Mouse (Mus musculus) liver, embryonic 12.5 days (tissue): Measurements from ENCODE around the gene Rab22a. TPM values are rescaled to one million over a fixed set of nuclear protein-coding genes. Genes with fewer than 3 reads are reported as not detected.

Experiments used
- ATAC-seq: fragments of 200-750 bp; cut with Nextera tagmentation; 2 replicates; pipeline ENCODE4 v1.8.0; 2017; ENCODE audit warnings: moderate number of reproducible peaks, mild to moderate bottlenecking, moderate library complexity
- H3K27ac ChIP-seq: fragments of 300-500 bp; sonication (generic); 2 replicates; pipeline ENCODE4 v1.5.1; 2016; ENCODE audit warnings: mild to moderate bottlenecking
- H3K27me3 ChIP-seq: fragments of 300-500 bp; sonication (generic); replicated peaks from 2 replicates; pipeline ENCODE4 v1.6.1; 2016; ENCODE audit warnings: mild to moderate bottlenecking, moderate library complexity
- H3K36me3 ChIP-seq: fragments of 300-500 bp; sonication (generic); 2 replicates; pipeline ENCODE4 v1.6.1; 2016; ENCODE audit warnings: mild to moderate bottlenecking, moderate library complexity
- H3K4me1 ChIP-seq: fragments of 300-500 bp; sonication (generic); 2 replicates; pipeline ENCODE4 v1.6.1; 2016
- H3K4me2 ChIP-seq: fragments of 300-500 bp; sonication (generic); 2 replicates; pipeline ENCODE4 v1.6.1; 2016; ENCODE audit warnings: mild to moderate bottlenecking, moderate library complexity
- H3K4me3 ChIP-seq: fragments of 300-500 bp; sonication (generic); 2 replicates; pipeline ENCODE4 v1.5.1; 2016; ENCODE audit warnings: mild to moderate bottlenecking, moderate library complexity
- H3K9ac ChIP-seq: fragments of 300-500 bp; sonication (generic); 2 replicates; pipeline ENCODE4 v1.6.1; 2016; ENCODE audit warnings: mild to moderate bottlenecking, moderate library complexity
- H3K9me3 ChIP-seq: fragments of 300-500 bp; sonication (generic); replicated peaks from 2 replicates; pipeline ENCODE4 v1.6.1; 2016; ENCODE audit warnings: mild to moderate bottlenecking, moderate library complexity
- WGBS: fragments of 180-500 bp; shearing (Covaris S2); methylation state at CpG from one replicate; pipeline ENCODE4 v1.1.7; 2016; ENCODE audit not compliant: insufficient replicate concordance; 5-methylcytosine and 5-hydroxymethylcytosine counted together
- polyA plus RNA-seq: library from polyadenylated mRNA; unstranded; fragments of >200 nt; fragmentation: Nextera tagmentation; extraction: Ambion mirVana; gene quantifications from 2 replicates; pipeline ENCODE4 v1.2.1, GENCODE M21; 2016

The Rab22a gene
- polyA plus RNA-seq, 1 experiment from 2014 or later = 21.5 TPM

GRCm38 (mm10) chr2:173673469-173673868 lies 13.9 kb downstream of the Rab22a start:
- H3K27ac ChIP-seq = no peak overlapping the region; the same call in 1 of the 2 replicates
- WGBS = 70% methylated on average over 1 of the region's 1 CpGs

GRCm38 (mm10) chr2:173678593-173678992 lies 19.0 kb downstream of the Rab22a start:
- no peak for ATAC-seq

More at GRCm38 (mm10) chr2:173673469-173673868, 13.9 kb downstream of the Rab22a start:
- peak; percentile 71 for ATAC-seq
- Histone ChIP-seq H3K4me1 (peaks cover 40% of the 10 kb centered on the region), H3K9ac (no peak overlapping the region), H3K4me2 (no peak overlapping the region), H3K27me3 (no peaks in the 10 kb centered on the region), H3K4me3 (no peak overlapping the region), H3K36me3 (peaks cover 35% of the 10 kb centered on the region), H3K9me3 (no peaks in the 10 kb centered on the region)

GRCm38 (mm10) chr2:173679217-173679616 lies 19.7 kb downstream of the Rab22a start:
- H3K9ac ChIP-seq = no peak overlapping the region
- peaks cover 26% of the 10 kb centered on the region for H3K4me1 ChIP-seq
- ATAC-seq = no peak
- peaks cover 29% of the 10 kb centered on the region for H3K36me3 ChIP-seq
- no peak overlapping the region for H3K4me2 ChIP-seq
- no peaks in the 10 kb centered on the region for H3K9me3 ChIP-seq
- H3K27ac ChIP-seq = no peak overlapping the region
- no peak overlapping the region for H3K4me3 ChIP-seq
- H3K27me3 ChIP-seq = no peaks in the 10 kb centered on the region
- 54% methylated on average over 3 of the region's 3 CpGs for WGBS

More at GRCm38 (mm10) chr2:173678593-173678992, 19.0 kb downstream of the Rab22a start:
- H3K36me3 ChIP-seq = peaks cover 32% of the 10 kb centered on the region
- no peaks in the 10 kb centered on the region for H3K27me3 ChIP-seq
- 71% methylated on average over 2 of the region's 2 CpGs for WGBS
- no peak overlapping the region for H3K27ac ChIP-seq
- no peak overlapping the region for H3K4me2 ChIP-seq
- H3K4me3 ChIP-seq = no peak overlapping the region
- H3K4me1 ChIP-seq = peaks cover 28% of the 10 kb centered on the region
- H3K9me3 ChIP-seq = no peaks in the 10 kb centered on the region
- H3K9ac ChIP-seq = no peak overlapping the region

- peaks cover 20% of the 10 kb centered on the region for H3K36me3 ChIP-seq
- H3K9me3 ChIP-seq = no peaks in the 10 kb centered on the region
- peaks cover 26% of the 10 kb centered on the region for H3K4me1 ChIP-seq
- H3K9ac ChIP-seq = no peak overlapping the region
- H3K27ac ChIP-seq = no peak overlapping the region
- no peak overlapping the region for H3K4me3 ChIP-seq
- no peak for ATAC-seq
- H3K27me3 ChIP-seq = no peaks in the 10 kb centered on the region
- WGBS = 75% methylated on average over 1 of the region's 1 CpGs
- H3K4me2 ChIP-seq = no peak overlapping the region
Measured at GRCm38 (mm10) chr2:173680153-173680552, 20.6 kb downstream of the Rab22a start.

GRCm38 (mm10) chr2:173682773-173683172 lies 23.2 kb downstream of the Rab22a start:
- peaks cover 35% of the 10 kb centered on the region for H3K4me1 ChIP-seq
- H3K36me3 ChIP-seq = peaks cover 17% of the 10 kb centered on the region
- no peaks in the 10 kb centered on the region for H3K9me3 ChIP-seq
- no peaks in the 10 kb centered on the region for H3K27me3 ChIP-seq
- H3K27ac ChIP-seq = no peak overlapping the region
- 67% methylated on average over 10 of the region's 10 CpGs for WGBS
- peak; percentile 33; the same call in 1 of the 2 replicates for ATAC-seq
- no peak overlapping the region for H3K4me2 ChIP-seq
- H3K9ac ChIP-seq = no peak overlapping the region
- H3K4me3 ChIP-seq = no peak overlapping the region

GRCm38 (mm10) chr2:173685781-173686361 lies 26.3 kb downstream of the Rab22a start:
- Histone ChIP-seq H3K4me3 (no peak overlapping the region), H3K27ac (no peak overlapping the region), H3K27me3 (no peaks in the 10 kb centered on the region), H3K9me3 (no peaks in the 10 kb centered on the region), H3K4me2 (no peak overlapping the region), H3K4me1 (peaks cover 28% of the 10 kb centered on the region), H3K9ac (no peak overlapping the region), H3K36me3 (peaks cover 46% of the 10 kb centered on the region)
- WGBS = 53% methylated on average over 3 of the region's 3 CpGs
- 0 out of 2 replicates have a peak, but pooled peaks have one; percentile 11 for ATAC-seq

GRCm38 (mm10) chr2:173687363-173687762 lies 27.8 kb downstream of the Rab22a start:
- Histone ChIP-seq H3K9me3 (no peaks in the 10 kb centered on the region), H3K36me3 (peaks cover 56% of the 10 kb centered on the region), H3K4me2 (no peak overlapping the region), H3K4me1 (peaks cover 22% of the 10 kb centered on the region), H3K9ac (no peak overlapping the region), H3K27me3 (no peaks in the 10 kb centered on the region), H3K4me3 (no peak overlapping the region), H3K27ac (no peak overlapping the region)
- WGBS = 90% methylated on average over 5 of the region's 5 CpGs
- no peak for ATAC-seq

- Histone ChIP-seq H3K9me3 (no peaks in the 10 kb centered on the region), H3K9ac (no peak overlapping the region), H3K4me3 (no peak overlapping the region), H3K27me3 (no peaks in the 10 kb centered on the region), H3K4me2 (no peak overlapping the region), H3K4me1 (peaks cover 8% of the 10 kb centered on the region; the same call in 1 of the 2 replicates), H3K36me3 (peaks cover 44% of the 10 kb centered on the region), H3K27ac (no peak overlapping the region)
- ATAC-seq = 0 out of 2 replicates have a peak, but pooled peaks have one; percentile 16
Measured at GRCm38 (mm10) chr2:173689835-173690234, 30.3 kb downstream of the Rab22a start.

GRCm38 (mm10) chr2:173691748-173692147 lies 32.2 kb downstream of the Rab22a start:
- 85% methylated on average over 6 of the region's 6 CpGs for WGBS
- no peak overlapping the region for H3K9ac ChIP-seq
- no peak overlapping the region for H3K4me2 ChIP-seq
- no peak for ATAC-seq
- H3K4me3 ChIP-seq = no peak overlapping the region
- H3K27ac ChIP-seq = no peak overlapping the region
- H3K9me3 ChIP-seq = no peaks in the 10 kb centered on the region
- H3K4me1 ChIP-seq = no peaks in the 10 kb centered on the region
- no peaks in the 10 kb centered on the region for H3K27me3 ChIP-seq
- H3K36me3 ChIP-seq = peaks cover 63% of the 10 kb centered on the region

- no peak overlapping the region for H3K4me3 ChIP-seq
- ATAC-seq = no peak
- WGBS = 89% methylated on average over 2 of the region's 2 CpGs
Measured at GRCm38 (mm10) chr2:173692693-173693092, 33.1 kb downstream of the Rab22a start.

GRCm38 (mm10) chr2:173698850-173699249 lies 39.3 kb downstream of the Rab22a start:
- Histone ChIP-seq H3K9ac (no peak overlapping the region), H3K27ac (no peak overlapping the region), H3K27me3 (no peaks in the 10 kb centered on the region), H3K4me3 (no peak overlapping the region), H3K4me1 (no peaks in the 10 kb centered on the region), H3K4me2 (no peak overlapping the region), H3K9me3 (no peaks in the 10 kb centered on the region), H3K36me3 (peaks cover 86% of the 10 kb centered on the region)
- ATAC-seq = no peak
- WGBS = 75% methylated on average over 3 of the region's 3 CpGs

More at GRCm38 (mm10) chr2:173692693-173693092, 33.1 kb downstream of the Rab22a start:
- H3K36me3 ChIP-seq = peaks cover 69% of the 10 kb centered on the region
- H3K4me1 ChIP-seq = no peaks in the 10 kb centered on the region
- no peak overlapping the region for H3K4me2 ChIP-seq
- no peaks in the 10 kb centered on the region for H3K27me3 ChIP-seq
- H3K9ac ChIP-seq = no peak overlapping the region
- H3K9me3 ChIP-seq = no peaks in the 10 kb centered on the region
- no peak overlapping the region for H3K27ac ChIP-seq

- no peaks in the 10 kb centered on the region for H3K9me3 ChIP-seq
- no peak overlapping the region for H3K4me3 ChIP-seq
- H3K27ac ChIP-seq = no peak overlapping the region
- peaks cover 80% of the 10 kb centered on the region for H3K36me3 ChIP-seq
- no peaks in the 10 kb centered on the region for H3K4me1 ChIP-seq
- no peak for ATAC-seq
- WGBS = 76% methylated on average over 16 of the region's 16 CpGs
- H3K27me3 ChIP-seq = no peaks in the 10 kb centered on the region
- no peak overlapping the region for H3K4me2 ChIP-seq
- H3K9ac ChIP-seq = no peak overlapping the region
Measured at GRCm38 (mm10) chr2:173702096-173702866, 42.7 kb downstream of the Rab22a start.
